Mouse (Mus musculus) MEL (cell line): ENCODE measurements around the gene Tmem234. TPM values are rescaled to one million over a fixed set of nuclear protein-coding genes. Genes with fewer than 3 reads are reported as not detected.

ENCODE experiments used
- DNase-seq: peaks from one replicate; pipeline ENCODE4 v3.0.0; 2011; ENCODE audit warnings: low read depth, low spot score
- H3K27ac ChIP-seq: 2 replicates; pipeline ENCODE4 v1.5.1; 2012; ENCODE audit warnings: low read depth, mild to moderate bottlenecking, control low read depth, low read length, moderate library complexity; ENCODE audit not compliant: control insufficient read depth
- H3K27me3 ChIP-seq, 2 experiments: fragments of 150-350 bp in 1 of 2; sonication (generic) in 1 of 2; 2 replicates each; pipeline ENCODE4 v1.6.1; 2012; ENCODE audit warnings: low read length in 2 of 2, mild to moderate bottlenecking in 2 of 2, improper control_type of control experiment in 1 of 2, moderate library complexity in 1 of 2; ENCODE audit not compliant: insufficient read depth in 2 of 2, control insufficient read depth in 1 of 2
- H3K36me3 ChIP-seq, 2 experiments: 2 replicates each; pipeline ENCODE4 v1.6.1; 2012 to 2014; ENCODE audit warnings: low read length in 2 of 2, improper control_type of control experiment in 1 of 2, inconsistent platforms in 1 of 2, mild to moderate bottlenecking in 1 of 2; ENCODE audit not compliant: insufficient read depth in 2 of 2, control insufficient read depth in 1 of 2
- H3K4me1 ChIP-seq, 2 experiments: fragments of 150-350 bp in 1 of 2; sonication (generic) in 1 of 2; 2 replicates each; pipeline ENCODE4 v1.6.1; 2012; ENCODE audit warnings: low read length in 2 of 2, improper control_type of control experiment in 1 of 2, mild to moderate bottlenecking in 1 of 2; ENCODE audit not compliant: insufficient read depth in 2 of 2, control insufficient read depth in 1 of 2
- H3K4me3 ChIP-seq, 2 experiments: fragments of 150-350 bp in 1 of 2; sonication (generic) in 1 of 2; 2 replicates each; pipeline ENCODE4 v1.5.1; 2012; ENCODE audit warnings: low read depth in 2 of 2, low read length in 2 of 2, mild to moderate bottlenecking in 2 of 2, moderate library complexity in 2 of 2, control low read depth in 1 of 2, improper control_type of control experiment in 1 of 2; ENCODE audit not compliant: control insufficient read depth in 1 of 2, insufficient read depth in 1 of 2
- H3K79me2 ChIP-seq: 2 replicates; pipeline ENCODE4 v1.6.1; 2012; ENCODE audit warnings: mild to moderate bottlenecking, low read length, moderate library complexity; ENCODE audit not compliant: control insufficient read depth, poor library complexity, insufficient read depth
- H3K9ac ChIP-seq: 2 replicates; pipeline ENCODE4 v1.6.1; 2012; ENCODE audit warnings: low read depth, mild to moderate bottlenecking, control low read depth, low read length, moderate library complexity; ENCODE audit not compliant: control insufficient read depth, poor library complexity, severe bottlenecking
- H3K9me3 ChIP-seq: fragments of 150-350 bp; sonication (generic); replicated peaks from 2 replicates; pipeline ENCODE4 v1.6.1; 2012; ENCODE audit warnings: mild to moderate bottlenecking, low read length, improper control_type of control experiment, moderate library complexity; ENCODE audit not compliant: insufficient read depth
- ETS1 ChIP-seq: IDR thresholded peaks from 2 replicates; pipeline ENCODE4 v1.6.1; 2012; ENCODE audit warnings: low read depth, mild to moderate bottlenecking, inconsistent platforms, low read length, improper control_type of control experiment, moderate library complexity
- GABPA ChIP-seq: IDR thresholded peaks from 2 replicates; pipeline ENCODE4 v1.6.1; 2012; ENCODE audit warnings: low read depth, mild to moderate bottlenecking, inconsistent platforms, low read length, improper control_type of control experiment, moderate library complexity
- HCFC1 ChIP-seq: IDR thresholded peaks from 2 replicates; pipeline ENCODE4 v1.6.1; 2012; ENCODE audit warnings: low read depth, mild to moderate bottlenecking, inconsistent platforms, low read length, improper control_type of control experiment, moderate library complexity
- KAT2A ChIP-seq: conservative IDR thresholded peaks from 2 replicates; pipeline ENCODE4 v1.6.1; 2012; ENCODE audit warnings: low read depth, low read length, improper control_type of control experiment, inconsistent platforms
- MAX ChIP-seq: IDR thresholded peaks from 2 replicates; pipeline ENCODE4 v1.6.1; 2011; ENCODE audit warnings: low read length, improper control_type of control experiment
- MAZ ChIP-seq: IDR thresholded peaks from 2 replicates; pipeline ENCODE4 v1.6.1; 2012; ENCODE audit warnings: low read depth, mild to moderate bottlenecking, inconsistent platforms, low read length, improper control_type of control experiment
- NELFE ChIP-seq: IDR thresholded peaks from 2 replicates; pipeline ENCODE4 v1.6.1; 2011; ENCODE audit warnings: low read depth, low read length, improper control_type of control experiment
- POLR2AphosphoS5 ChIP-seq: IDR thresholded peaks from 2 replicates; pipeline ENCODE4 v1.6.1; 2012; ENCODE audit warnings: low read depth, borderline replicate concordance, mild to moderate bottlenecking, inconsistent platforms, low read length, moderate library complexity, mixed read lengths
- USF1 ChIP-seq: IDR thresholded peaks from 2 replicates; pipeline ENCODE4 v1.6.1; 2014; ENCODE audit warnings: low read depth, mild to moderate bottlenecking, inconsistent platforms, low read length, improper control_type of control experiment, moderate library complexity
- ZC3H11A ChIP-seq: IDR thresholded peaks from 2 replicates; pipeline ENCODE4 v1.6.1; 2012; ENCODE audit warnings: low read depth, mild to moderate bottlenecking, inconsistent platforms, low read length, improper control_type of control experiment
- ZKSCAN1 ChIP-seq: IDR thresholded peaks from 2 replicates; pipeline ENCODE4 v1.6.1; 2012; ENCODE audit warnings: low read depth, mild to moderate bottlenecking, inconsistent platforms, low read length, improper control_type of control experiment, moderate library complexity
- polyA plus RNA-seq, 2 experiments: library from polyadenylated mRNA; stranded (reverse) in 1 of 2; unstranded in 1 of 2; fragments of >175 nt in 1 of 2; fragments of >200 nt in 1 of 2; gene quantifications; 2 replicates each; pipeline versions ENCODE4 v1.2.1 to v1.2.4; 2012; ENCODE audit warnings: low replicate concordance in 2 of 2, low read depth in 1 of 2; ENCODE audit not compliant: insufficient read length in 2 of 2, insufficient read depth in 1 of 2, missing spikeins in 1 of 2
- total RNA-seq: library from RNA; depleted of rRNA; stranded (reverse); fragments of 300-350 nt; gene quantifications from 2 replicates; pipeline ENCODE4 v1.2.3, GENCODE M21; 2012

The Tmem234 gene
- total and polyA plus RNA-seq, 3 experiments = 148 to 220 TPM; not detected in 1

DNA sequence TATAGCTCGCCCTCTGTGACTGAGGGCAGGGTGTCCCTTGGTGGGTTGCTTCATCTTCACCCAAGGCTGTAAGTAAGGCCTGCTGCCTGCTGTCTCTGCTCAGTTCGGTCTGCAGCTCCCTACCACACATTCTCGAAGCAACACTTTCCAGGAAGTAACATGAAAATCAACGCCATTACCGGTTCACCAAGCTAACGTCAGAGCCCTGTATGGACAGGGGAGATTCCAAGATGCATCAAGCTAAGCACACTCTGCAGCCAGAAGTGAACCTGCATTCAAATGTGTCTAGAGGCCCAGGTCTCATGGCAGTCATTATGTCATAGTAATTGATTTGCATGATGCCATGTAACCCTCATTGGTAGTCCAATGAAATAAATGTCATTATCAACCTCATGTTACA, 30.4 kb upstream of the Tmem234 start:
- no peak for DNase-seq
- H3K27me3 ChIP-seq = no peaks in the 10 kb centered on the region; a peak in 2 of 4 replicates
- no peak overlapping the region for H3K9ac ChIP-seq
- no peak for TF ChIP-seq MAZ
- H3K4me1 ChIP-seq = peaks cover 0 to 1% of the 10 kb centered on the region in 2 experiments; a peak in 2 of 4 replicates
- H3K79me2 ChIP-seq = no peaks in the 10 kb centered on the region
- H3K9me3 ChIP-seq = no peaks in the 10 kb centered on the region
- H3K4me3 ChIP-seq = no peak overlapping the region
- no peak overlapping the region for H3K27ac ChIP-seq
- no peaks in the 10 kb centered on the region for H3K36me3 ChIP-seq

DNA sequence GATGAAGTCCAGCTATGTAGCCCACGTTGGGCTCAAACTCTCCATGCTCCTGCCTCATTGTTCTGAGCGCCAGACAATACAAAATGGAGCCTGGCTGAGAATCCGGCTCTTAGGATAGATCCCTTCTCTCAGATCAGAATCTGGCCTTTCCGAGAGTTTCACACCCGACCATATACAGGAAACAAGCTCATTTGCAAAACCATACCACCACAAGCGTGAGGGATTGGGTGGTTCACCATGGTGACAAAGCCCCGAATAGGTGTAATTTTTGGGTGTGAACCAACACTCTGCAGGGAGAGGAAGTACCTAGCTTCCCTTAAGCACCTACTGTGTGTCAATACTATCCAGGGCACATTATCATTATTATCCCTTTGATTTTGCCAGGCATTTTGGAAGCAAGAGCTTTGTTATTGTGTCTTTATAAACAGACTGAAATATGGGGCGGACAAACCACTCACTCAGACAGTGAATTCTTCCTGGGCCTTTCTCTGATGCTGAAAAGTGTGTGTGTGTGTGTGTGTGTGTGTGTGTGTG, 28.9 kb upstream of the Tmem234 start:
- TF ChIP-seq NELFE = no peak
- no peak for TF ChIP-seq POLR2AphosphoS5
- peak; percentile 74 for TF ChIP-seq ZKSCAN1
- Histone ChIP-seq H3K27ac (no peak overlapping the region), H3K9ac (no peak overlapping the region), H3K9me3 (no peaks in the 10 kb centered on the region), H3K27me3 (no peaks in the 10 kb centered on the region; a peak in 1 of 4 replicates), H3K79me2 (no peaks in the 10 kb centered on the region), H3K36me3 (peaks cover 0 to 5% of the 10 kb centered on the region in 2 experiments; a peak in 2 of 4 replicates), H3K4me1 (peaks cover 0 to 7% of the 10 kb centered on the region in 2 experiments; a peak in 3 of 4 replicates), H3K4me3 (no peak overlapping the region)
- DNase-seq = no peak

DNA sequence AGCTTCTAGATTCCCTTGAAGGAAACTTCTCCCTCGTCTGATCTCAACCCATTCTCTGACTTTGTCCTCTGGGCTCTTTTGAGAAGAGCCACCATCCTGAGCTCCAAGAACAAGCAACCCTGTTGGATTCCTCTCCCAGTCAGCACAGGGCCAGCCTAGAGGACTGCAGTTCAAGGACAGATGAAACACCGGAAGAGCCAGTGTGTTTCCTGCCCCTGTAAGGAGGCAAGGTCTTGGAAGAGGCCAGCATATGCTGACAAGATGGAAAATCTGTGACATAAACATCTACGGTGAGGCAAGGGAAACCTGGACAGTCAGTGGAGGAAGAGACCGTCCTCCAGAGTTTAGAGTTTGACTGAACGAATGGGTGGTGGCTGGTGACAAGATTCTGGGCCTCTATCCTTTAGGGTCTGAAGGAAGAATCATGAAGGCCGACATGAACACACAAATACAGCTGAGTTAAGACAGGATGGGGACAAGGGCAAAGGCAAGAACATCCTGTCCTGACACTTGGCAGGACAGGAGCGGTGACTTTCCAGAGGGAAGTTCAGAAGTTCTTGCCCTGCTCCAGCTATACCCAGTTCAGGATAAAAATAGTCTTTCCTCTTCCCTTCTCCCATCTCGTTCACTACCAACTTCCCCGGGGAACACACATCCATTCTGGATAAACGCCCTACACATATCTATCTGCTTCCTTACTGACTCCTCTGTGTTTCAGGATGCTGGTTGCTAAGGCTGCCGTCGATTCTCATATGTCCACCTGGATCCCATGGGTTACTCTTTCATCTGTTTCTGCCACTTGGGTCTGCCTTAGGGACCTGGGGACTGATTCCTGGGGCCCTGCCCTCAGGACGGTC, 28.0 kb upstream of the Tmem234 start:
- H3K9ac ChIP-seq = no peak overlapping the region
- no peaks in the 10 kb centered on the region for H3K79me2 ChIP-seq
- DNase-seq = no peak
- no peak overlapping the region for H3K27ac ChIP-seq
- H3K27me3 ChIP-seq = no peaks in the 10 kb centered on the region; a peak in 1 of 4 replicates
- H3K36me3 ChIP-seq = peaks cover 0 to 6% of the 10 kb centered on the region in 2 experiments; a peak in 2 of 4 replicates
- H3K4me1 ChIP-seq = peaks cover 0 to 12% of the 10 kb centered on the region in 2 experiments; a peak in 3 of 4 replicates
- H3K4me3 ChIP-seq = no peak overlapping the region
- TF ChIP-seq MAX = no peak
- TF ChIP-seq GABPA = no peak
- TF ChIP-seq USF1 = no peak
- no peak for TF ChIP-seq HCFC1
- no peak for TF ChIP-seq KAT2A
- TF ChIP-seq ETS1 = no peak
- no peak for TF ChIP-seq MAZ
- TF ChIP-seq ZC3H11A = no peak
- H3K9me3 ChIP-seq = no peaks in the 10 kb centered on the region
